Mouse (Mus musculus): ENCODE measurements at regions not wholly inside any gene's neighbourhood (a gene's known extent, or its start where the extent isn't known, plus 50 kb on each side); places are given as distances from the start of the nearest gene placed in this dataset.
A peak's percentile ranks its signal among the peaks of the same experiment; 100 is the strongest.

- peak; percentile 77 for ATAC-seq (replicated peaks; ENCODE audit: low FRiP score, poor library complexity, severe bottlenecking)
Measured at GRCm38 (mm10) chr7:135816191-135816590, 100.0 kb upstream of the Mki67 start.

- ATAC-seq (replicated peaks; ENCODE audit: low FRiP score, poor library complexity, severe bottlenecking), result peak; percentile 17; the same call in 1 of the 2 replicates
Measured at GRCm38 (mm10) chr7:135817868-135818267, 101.7 kb upstream of the Mki67 start.

- 0 out of 2 replicates have a peak, but pooled peaks have one; percentile 11 for ATAC-seq (replicated peaks; ENCODE audit: low FRiP score, poor library complexity, severe bottlenecking)
Measured at GRCm38 (mm10) chr7:135818298-135818697, 102.1 kb upstream of the Mki67 start.

GRCm38 (mm10) chr7:135823884-135824750, 108.0 kb upstream of the Mki67 start:
- ATAC-seq (replicated peaks; ENCODE audit: low FRiP score, poor library complexity, severe bottlenecking), result no peak

- ATAC-seq (replicated peaks; ENCODE audit: low FRiP score, poor library complexity, severe bottlenecking), result no peak
Measured at GRCm38 (mm10) chr7:135829246-135829645, 113.1 kb upstream of the Mki67 start.

- ATAC-seq (replicated peaks; ENCODE audit: low FRiP score, poor library complexity, severe bottlenecking), result no peak
Measured at GRCm38 (mm10) chr7:135833425-135833824, 117.3 kb upstream of the Mki67 start.

GRCm38 (mm10) chr7:135836808-135837733, 120.9 kb upstream of the Mki67 start:
- ATAC-seq (replicated peaks; ENCODE audit: low FRiP score, poor library complexity, severe bottlenecking), result peak; percentile 82

- no peak for ATAC-seq (replicated peaks; ENCODE audit: low FRiP score, poor library complexity, severe bottlenecking)
Measured at GRCm38 (mm10) chr7:135844018-135844417, 127.9 kb upstream of the Mki67 start.

GRCm38 (mm10) chr7:135847304-135847703, 131.1 kb upstream of the Mki67 start:
- ATAC-seq (replicated peaks; ENCODE audit: low FRiP score, poor library complexity, severe bottlenecking), result no peak

GRCm38 (mm10) chr7:135848170-135848569, 132.0 kb upstream of the Mki67 start:
- ATAC-seq (replicated peaks; ENCODE audit: low FRiP score, poor library complexity, severe bottlenecking), result no peak

- ATAC-seq (replicated peaks; ENCODE audit: low FRiP score, poor library complexity, severe bottlenecking), result no peak
Measured at GRCm38 (mm10) chr7:135848833-135849232, 132.7 kb upstream of the Mki67 start.

GRCm38 (mm10) chr7:135853127-135853813, 137.1 kb upstream of the Mki67 start:
- ATAC-seq (replicated peaks; ENCODE audit: low FRiP score, poor library complexity, severe bottlenecking), result no peak

GRCm38 (mm10) chr7:135853814-135854324, 137.7 kb upstream of the Mki67 start:
- no peak for ATAC-seq (replicated peaks; ENCODE audit: low FRiP score, poor library complexity, severe bottlenecking)

GRCm38 (mm10) chr7:135860288-135860687, 144.1 kb upstream of the Mki67 start:
- ATAC-seq (replicated peaks; ENCODE audit: low FRiP score, poor library complexity, severe bottlenecking), result no peak

- ATAC-seq (replicated peaks; ENCODE audit: low FRiP score, poor library complexity, severe bottlenecking), result no peak
Measured at GRCm38 (mm10) chr7:135860741-135861408, 144.7 kb upstream of the Mki67 start.

GRCm38 (mm10) chr7:135861409-135861805, 145.2 kb upstream of the Mki67 start:
- ATAC-seq (replicated peaks; ENCODE audit: low FRiP score, poor library complexity, severe bottlenecking), result no peak

- ATAC-seq (replicated peaks; ENCODE audit: low FRiP score, poor library complexity, severe bottlenecking), result no peak
Measured at GRCm38 (mm10) chr7:135863581-135864426, 147.6 kb upstream of the Mki67 start.

- no peak for ATAC-seq (replicated peaks; ENCODE audit: low FRiP score, poor library complexity, severe bottlenecking)
Measured at GRCm38 (mm10) chr7:135870981-135871380, 154.8 kb upstream of the Mki67 start.

Measured in erythroblast, adult 5-6 weeks (primary cell).